ENCODE assay signal across 23 mouse cellular contexts in the genomic region with DNA sequence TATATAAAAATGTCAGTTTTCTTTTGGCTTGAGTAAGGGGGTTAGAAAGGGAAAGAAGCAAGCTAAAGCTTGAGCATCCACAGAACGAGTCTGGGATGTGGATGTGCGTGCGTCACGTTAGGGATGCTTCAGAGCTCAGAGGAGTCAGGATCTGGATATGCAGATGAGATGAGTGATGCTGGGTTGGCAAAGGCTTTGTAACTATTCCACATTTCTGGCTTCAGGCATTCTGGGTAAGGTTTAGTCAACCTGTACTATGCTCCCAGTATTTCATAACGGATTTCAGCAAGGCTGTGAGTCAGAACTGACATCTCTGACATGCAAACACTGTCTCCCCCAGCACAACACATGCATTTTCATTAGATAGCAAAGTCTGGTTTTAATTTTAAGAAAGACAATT. TPM values are rescaled to one million over a fixed set of nuclear protein-coding genes. Genes with fewer than 3 reads are reported as not detected.
"Had no signal": no experiment of that assay in that cellular context is flagged by ENCODE, and none has a peak within 500 bp of the region (broad histone marks: within the 10 kb centered on the region; RNA-seq: fewer than 3 reads in every experiment).

No protein-coding gene starts in this region.

- H3K4me3 ChIP-seq: intestine, embryonic 15.5 days; kidney, embryonic 15.5 days; limb, embryonic 10.5 days; limb, embryonic 13.5 days; liver, embryonic 15.5 days; midbrain, embryonic 12.5 days; myocyte; neural tube, embryonic 13.5 days had no signal

- H3K27me3 ChIP-seq: intestine, embryonic 15.5 days; kidney, embryonic 15.5 days; liver, embryonic 15.5 days; midbrain, embryonic 12.5 days; neural tube, embryonic 13.5 days had no signal

- H3K9ac ChIP-seq: intestine, embryonic 15.5 days; kidney, embryonic 15.5 days; limb, embryonic 13.5 days; liver, embryonic 15.5 days; midbrain, embryonic 12.5 days; neural tube, embryonic 13.5 days had no signal

- DNase-seq: kidney, adult 11 months; kidney, adult 8-10 months; kidney, postnatal 10 days; kidney, postnatal 36 days; liver; lung, adult 2 months; lung, postnatal 14 days; lung, postnatal 4 days; retina, postnatal 1 day; right cerebral cortex, postnatal 4 days; thymus, adult 2 months; thymus, postnatal 25 days had no signal

- H3K4me1 ChIP-seq: intestine, embryonic 15.5 days; liver, embryonic 15.5 days; midbrain, embryonic 12.5 days; neural tube, embryonic 13.5 days had no signal

- ATAC-seq: intestine, embryonic 15.5 days; midbrain, embryonic 16.5 days had no signal

- H3K9me3 ChIP-seq: intestine, embryonic 15.5 days; kidney, embryonic 15.5 days; limb, embryonic 10.5 days; limb, embryonic 13.5 days; liver, embryonic 15.5 days; midbrain, embryonic 12.5 days; neural tube, embryonic 13.5 days had no signal

- H3K27ac ChIP-seq: intestine, embryonic 15.5 days; kidney, embryonic 15.5 days; limb, embryonic 10.5 days; limb, embryonic 13.5 days; liver, embryonic 15.5 days; midbrain, embryonic 12.5 days; neural tube, embryonic 13.5 days; stomach, postnatal 0 days had no signal

- H3K4me2 ChIP-seq: intestine, embryonic 15.5 days; kidney, embryonic 15.5 days; limb, embryonic 13.5 days; liver, embryonic 15.5 days; midbrain, embryonic 12.5 days; neural tube, embryonic 13.5 days had no signal

RNA-seq across cellular contexts. Expression of a gene that starts 44.7 kb away (rescaled TPM):
- total RNA-seq: megakaryocyte-erythroid progenitor cell, adult 5-6 weeks had no signal
